Comparison of ENCODE assay signal across 8 mouse cellular contexts in genomic region chr16:29945891-29946598, GRCm38 (mm10).
DNase-seq lines count a peak whose midpoint lies in the region; ATAC-seq lines count a peak whose summit lies in the region.

No protein-coding gene starts in this region.

- H3K9ac ChIP-seq in midbrain, embryonic 16.5 days (ENCODE audit: low read depth, low read length): peak overlapping the region; percentile 47; the same call in 1 of the 2 replicates
- peak overlapping the region; percentile 19; the same call in 1 of the 2 replicates for H3K9ac ChIP-seq in stomach, embryonic 15.5 days

- peaks cover 21% of the 10 kb centered on the region for H3K27me3 ChIP-seq in erythroblast, embryonic 14.5 days (ENCODE audit: control insufficient read depth)
- H3K27me3 ChIP-seq in midbrain, embryonic 16.5 days (ENCODE audit: control insufficient read depth, insufficient read depth, low read depth, low read length): peaks cover 3% of the 10 kb centered on the region; the same call in 1 of the 2 replicates
- no peaks in the 10 kb centered on the region for H3K27me3 ChIP-seq in stomach, embryonic 15.5 days (replicated peaks)

- peaks cover 9% of the 10 kb centered on the region for H3K4me1 ChIP-seq in erythroblast, embryonic 14.5 days (ENCODE audit: control insufficient read depth)
- H3K4me1 ChIP-seq in midbrain, embryonic 16.5 days (ENCODE audit: control insufficient read depth, insufficient read depth, low read length): peaks cover 13% of the 10 kb centered on the region
- H3K4me1 ChIP-seq in stomach, embryonic 15.5 days: peaks cover 34% of the 10 kb centered on the region

- WGBS in midbrain, embryonic 16.5 days: 2% methylated on average over 39 of the region's 39 CpGs
- WGBS in stomach, embryonic 15.5 days: 1% methylated on average over 39 of the region's 39 CpGs

- no peak overlapping the region for H3K27ac ChIP-seq in midbrain, embryonic 16.5 days (ENCODE audit: low read length)
- H3K27ac ChIP-seq in stomach, embryonic 15.5 days: peak overlapping the region; percentile 95

- ATAC-seq in erythroblast, adult 5-6 weeks (replicated peaks; ENCODE audit: low FRiP score, poor library complexity, severe bottlenecking): no peak
- 0 out of 2 replicates have a peak, but pooled peaks have one; percentile 23 for ATAC-seq in granulocyte monocyte progenitor cell, adult 5-6 weeks (replicated peaks; ENCODE audit: poor library complexity, severe bottlenecking)
- ATAC-seq in midbrain, embryonic 16.5 days: peak; percentile 70
- ATAC-seq in stomach, embryonic 15.5 days (ENCODE audit: insufficient read depth, low FRiP score, low read depth): peak; percentile 90

- H3K9me3 ChIP-seq in erythroblast, embryonic 14.5 days (ENCODE audit: control insufficient read depth, low read length): no peaks in the 10 kb centered on the region
- no peaks in the 10 kb centered on the region for H3K9me3 ChIP-seq in midbrain, embryonic 16.5 days (replicated peaks; ENCODE audit: control insufficient read depth, low read length, poor library complexity, severe bottlenecking)
- H3K9me3 ChIP-seq in stomach, embryonic 15.5 days: no peaks in the 10 kb centered on the region

- peak overlapping the region; percentile 41 for H3K4me3 ChIP-seq in erythroblast, embryonic 14.5 days (replicated peaks)
- peak overlapping the region; percentile 41 for H3K4me3 ChIP-seq in midbrain, embryonic 16.5 days (ENCODE audit: low read depth, low read length)
- peak overlapping the region; percentile 34 for H3K4me3 ChIP-seq in stomach, embryonic 15.5 days (replicated peaks)

- peak; percentile 54 for DNase-seq in embryo, embryonic 11.5 days (ENCODE audit: low read depth, low spot score)
- DNase-seq in kidney, adult 11 months: peak; percentile 91
- peak; percentile 68 for DNase-seq in liver

- no peaks in the 10 kb centered on the region for H3K36me3 ChIP-seq in erythroblast, embryonic 14.5 days (ENCODE audit: control insufficient read depth)
- no peaks in the 10 kb centered on the region for H3K36me3 ChIP-seq in midbrain, embryonic 16.5 days (ENCODE audit: control insufficient read depth, insufficient read depth, low read length)
- no peaks in the 10 kb centered on the region for H3K36me3 ChIP-seq in stomach, embryonic 15.5 days

- peak overlapping the region; percentile 83 for H3K4me2 ChIP-seq in midbrain, embryonic 16.5 days (ENCODE audit: low read length)
- peak overlapping the region; percentile 77 for H3K4me2 ChIP-seq in stomach, embryonic 15.5 days
